Mouse (Mus musculus) hindbrain, embryonic 14.5 days (tissue): ENCODE data around the gene Ciita. TPM values are rescaled to one million over a fixed set of nuclear protein-coding genes. Genes with fewer than 3 reads are reported as not detected.

ENCODE experiments used
- ATAC-seq: fragments of 200-750 bp; cut with Nextera tagmentation; 2 replicates; pipeline ENCODE4 v1.8.0; 2017; ENCODE audit warnings: moderate number of reproducible peaks, mild to moderate bottlenecking, moderate TSS enrichment, moderate library complexity; ENCODE audit not compliant: low FRiP score
- DNase-seq: peaks from one replicate; pipeline ENCODE4 v3.0.0-alpha.2; 2015; ENCODE audit warnings: low spot score
- H3K27ac ChIP-seq: fragments of 300-500 bp; sonication (generic); 2 replicates; pipeline ENCODE4 v1.5.1; 2014; ENCODE audit warnings: mild to moderate bottlenecking, moderate library complexity
- H3K27me3 ChIP-seq: fragments of 300-500 bp; sonication (generic); 2 replicates; pipeline ENCODE4 v1.6.1; 2014; ENCODE audit warnings: mild to moderate bottlenecking, low read length, mixed read lengths; ENCODE audit not compliant: control insufficient read depth, insufficient read depth
- H3K36me3 ChIP-seq: fragments of 300-500 bp; sonication (generic); replicated peaks from 2 replicates; pipeline ENCODE4 v1.6.1; 2014; ENCODE audit not compliant: control insufficient read depth, insufficient read depth
- H3K4me1 ChIP-seq: fragments of 300-500 bp; sonication (generic); replicated peaks from 2 replicates; pipeline ENCODE4 v1.6.1; 2014; ENCODE audit warnings: antibody characterized with exemption, low read length, mixed read lengths; ENCODE audit not compliant: control insufficient read depth, insufficient read depth
- H3K4me2 ChIP-seq: fragments of 300-500 bp; sonication (generic); replicated peaks from 2 replicates; pipeline ENCODE4 v1.6.1; 2014; ENCODE audit warnings: mild to moderate bottlenecking, moderate library complexity
- H3K4me3 ChIP-seq: fragments of 300-500 bp; sonication (generic); replicated peaks from 2 replicates; pipeline ENCODE4 v1.5.1; 2014; ENCODE audit warnings: mild to moderate bottlenecking, low read length
- H3K9ac ChIP-seq: fragments of 300-500 bp; sonication (generic); 2 replicates; pipeline ENCODE4 v1.6.1; 2014
- H3K9me3 ChIP-seq: fragments of 300-500 bp; sonication (generic); 2 replicates; pipeline ENCODE4 v1.6.1; 2016; ENCODE audit warnings: low read length; ENCODE audit not compliant: control insufficient read depth
- WGBS: fragments of 180-500 bp; shearing (Covaris S2); extraction: QIAGEN DNeasy Blood & Tissue Kit; methylation state at CpG from one replicate; pipeline ENCODE4 v1.1.7; 2014; 5-methylcytosine and 5-hydroxymethylcytosine counted together
- polyA plus RNA-seq: library from polyadenylated mRNA; unstranded; fragments of >200 nt; fragmentation: Nextera tagmentation; extraction: Ambion mirVana; gene quantifications from 2 replicates; pipeline ENCODE4 v1.2.1, GENCODE M21; 2014

Ciita gene
- polyA plus RNA-seq, 1 experiment from 2014 or later: 0.62 TPM

DNA sequence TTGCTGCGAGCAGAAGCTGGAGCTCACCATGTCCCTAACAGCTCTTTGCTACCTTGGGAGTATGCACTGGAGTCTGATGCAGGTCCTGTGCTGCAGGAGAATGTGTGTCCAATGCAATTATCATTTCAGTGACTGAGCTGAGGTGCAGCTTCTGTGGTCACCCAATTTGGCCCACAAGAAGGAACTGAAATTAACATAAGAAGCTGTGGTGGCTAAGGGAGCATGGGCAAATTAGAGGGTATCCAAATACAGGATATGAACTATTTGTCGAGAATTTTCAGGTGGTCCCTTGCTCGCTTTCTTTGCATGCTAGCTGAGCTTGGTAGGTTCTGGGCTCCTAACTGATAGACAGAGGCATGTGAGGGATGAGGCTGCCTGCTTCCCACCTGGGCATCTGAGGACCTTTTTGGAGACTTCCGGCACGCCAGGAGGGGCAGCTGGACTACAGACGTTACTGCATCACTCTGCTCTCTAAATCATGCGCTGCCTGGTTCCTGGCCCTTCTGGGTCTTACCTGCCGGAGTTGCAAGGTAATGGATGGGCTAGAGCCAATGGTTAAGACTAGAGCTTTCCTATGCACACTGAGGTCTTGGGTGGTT is 8.1 kb downstream of the Ciita start:
- no peak overlapping the region for H3K27ac ChIP-seq
- H3K9me3 ChIP-seq: no peaks in the 10 kb centered on the region
- no peak overlapping the region for H3K4me3 ChIP-seq
- no peak overlapping the region for H3K9ac ChIP-seq
- peaks cover 12% of the 10 kb centered on the region; the same call in 1 of the 2 replicates for H3K27me3 ChIP-seq
- no peaks in the 10 kb centered on the region for H3K4me1 ChIP-seq
- DNase-seq (no peak), ATAC-seq (no peak)
- WGBS: 91% methylated on average over 8 of the region's 8 CpGs
- H3K36me3 ChIP-seq: no peaks in the 10 kb centered on the region
- no peak overlapping the region for H3K4me2 ChIP-seq

DNA sequence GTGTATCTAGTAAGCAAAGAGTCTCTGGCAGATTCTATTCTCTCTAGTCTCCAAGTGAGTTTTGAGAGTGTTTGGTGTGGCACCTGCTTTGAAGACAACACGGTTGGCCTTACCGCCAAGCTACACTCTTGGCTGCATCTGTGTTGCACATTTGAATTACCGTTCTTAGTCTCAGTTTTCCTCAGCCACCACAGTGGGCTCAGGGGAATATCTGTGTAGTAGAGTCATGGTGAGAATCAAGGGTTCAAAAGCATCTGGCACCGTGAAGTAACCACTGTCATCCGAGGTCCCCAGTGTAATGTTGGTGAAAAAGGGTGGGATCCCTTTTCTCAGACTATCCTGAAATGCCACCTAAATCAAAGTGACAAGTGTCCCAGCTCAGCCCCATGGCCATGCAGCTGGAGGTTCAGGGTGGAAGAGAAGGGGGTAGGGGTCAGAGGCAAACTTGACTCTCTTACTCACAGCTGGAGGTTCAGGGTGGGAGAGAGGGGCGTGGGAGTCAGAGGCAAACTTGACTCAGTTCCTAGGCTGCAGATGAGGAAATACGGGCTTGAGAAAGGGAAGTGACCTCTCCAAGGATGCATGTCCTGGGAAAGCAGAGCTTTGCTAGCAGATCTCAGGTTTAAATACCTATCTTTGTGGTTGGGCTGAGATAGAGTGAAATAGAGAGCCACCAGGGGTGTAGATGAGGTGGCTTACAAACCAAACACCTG is 9.1 kb downstream of the Ciita start:
- Histone ChIP-seq H3K4me1 (no peaks in the 10 kb centered on the region), H3K4me3 (no peak overlapping the region), H3K9me3 (no peaks in the 10 kb centered on the region), H3K27me3 (peaks cover 12% of the 10 kb centered on the region; the same call in 1 of the 2 replicates), H3K9ac (no peak overlapping the region), H3K27ac (no peak overlapping the region), H3K4me2 (no peak overlapping the region), H3K36me3 (no peaks in the 10 kb centered on the region)
- ATAC-seq (no peak), DNase-seq (no peak)
- 90% methylated on average over 7 of the region's 7 CpGs for WGBS

DNA sequence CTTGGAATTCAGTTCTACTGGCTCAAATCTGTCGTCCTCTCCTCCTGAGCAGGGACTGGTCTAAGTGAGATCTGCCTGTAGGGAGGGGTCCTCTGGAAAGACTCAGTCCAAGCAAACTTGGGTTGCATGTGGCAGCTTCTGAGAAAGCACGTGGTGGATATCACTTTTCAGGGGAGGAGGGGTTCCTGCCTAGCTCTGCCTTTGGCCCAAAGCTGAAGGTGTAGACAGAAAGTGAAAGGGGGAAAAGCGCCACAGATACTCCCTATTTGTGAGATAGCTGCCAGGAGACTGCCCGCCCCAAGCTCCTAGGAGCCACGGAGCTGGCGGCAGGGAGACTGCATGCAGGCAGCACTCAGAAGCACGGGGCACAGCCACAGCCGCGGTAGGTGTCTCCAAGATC is 9.6 kb downstream of the Ciita start:
- peak overlapping the region; percentile 35 for H3K4me2 ChIP-seq
- no peak overlapping the region for H3K9ac ChIP-seq
- H3K36me3 ChIP-seq: no peaks in the 10 kb centered on the region
- peaks cover 12% of the 10 kb centered on the region; the same call in 1 of the 2 replicates for H3K27me3 ChIP-seq
- no peak overlapping the region for H3K4me3 ChIP-seq
- ATAC-seq (no peak), DNase-seq (no peak)
- H3K27ac ChIP-seq: no peak overlapping the region
- H3K4me1 ChIP-seq: no peaks in the 10 kb centered on the region
- no peaks in the 10 kb centered on the region for H3K9me3 ChIP-seq
- 17% methylated on average over 9 of the region's 9 CpGs for WGBS

DNA sequence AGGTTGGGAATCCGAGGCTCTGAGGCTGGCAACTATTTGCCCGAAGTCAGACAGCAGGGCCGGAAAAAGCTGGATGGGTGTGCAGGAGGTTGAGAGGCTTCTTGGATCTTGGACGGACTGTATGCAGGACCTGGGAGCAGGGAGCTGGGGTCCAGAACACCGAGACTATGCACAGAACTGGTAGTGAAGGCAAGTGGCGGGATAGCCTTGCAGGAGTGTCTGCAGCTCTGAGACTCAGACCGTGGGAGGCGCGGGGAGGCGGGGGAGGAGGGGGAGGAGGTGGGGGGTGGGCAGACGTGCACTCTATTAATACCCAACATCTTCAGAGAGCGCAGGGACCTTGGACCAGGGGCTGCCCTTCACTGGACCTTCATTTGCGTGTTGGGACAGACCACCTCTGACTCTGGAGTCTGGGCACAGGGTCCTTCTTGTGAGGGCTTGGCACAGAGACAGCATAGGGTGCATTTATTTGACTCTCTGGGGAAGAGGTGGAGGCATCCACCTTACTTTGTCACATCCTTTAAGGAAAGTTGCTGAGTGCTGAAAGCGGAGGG is 10.1 kb downstream of the Ciita start:
- Histone ChIP-seq H3K9ac (no peak overlapping the region), H3K9me3 (no peaks in the 10 kb centered on the region), H3K27me3 (peaks cover 12% of the 10 kb centered on the region; the same call in 1 of the 2 replicates), H3K36me3 (no peaks in the 10 kb centered on the region), H3K4me1 (no peaks in the 10 kb centered on the region), H3K4me3 (no peak overlapping the region), H3K27ac (no peak overlapping the region), H3K4me2 (peak overlapping the region; percentile 35)
- 24% methylated on average over 12 of the region's 14 CpGs for WGBS
- DNase-seq: no peak
- ATAC-seq: no peak

DNA sequence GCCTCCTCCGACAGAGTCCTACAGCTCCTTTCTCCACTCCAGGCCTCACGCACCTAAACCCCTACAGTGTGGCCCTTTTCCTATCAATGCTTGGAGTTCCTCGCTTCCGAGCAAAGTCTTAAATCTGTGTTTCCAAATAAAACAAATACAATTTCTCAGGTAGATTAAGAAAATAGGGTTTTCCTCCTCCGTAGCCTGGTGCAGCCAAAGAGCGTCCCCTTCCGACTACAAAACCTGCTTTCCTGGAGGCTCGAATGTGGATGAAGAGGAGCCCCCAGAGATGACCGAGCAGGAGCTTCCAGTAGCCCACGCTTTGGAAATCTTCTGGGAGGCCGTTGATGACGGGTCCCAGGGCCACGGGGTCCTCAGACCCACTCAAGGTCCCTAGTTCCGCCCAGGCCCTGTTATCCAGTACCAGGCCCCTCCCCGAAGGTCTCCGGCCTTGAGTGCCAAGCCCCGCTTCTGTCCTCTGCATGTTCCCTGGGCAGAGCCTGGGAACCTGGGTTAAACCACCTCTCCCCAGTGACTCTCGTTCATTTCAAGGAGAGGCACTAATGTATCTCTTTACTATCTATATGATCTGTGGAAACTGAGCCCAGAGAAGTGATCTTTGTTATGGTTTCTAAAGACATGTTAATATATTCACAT is 10.8 kb downstream of the Ciita start:
- H3K27ac ChIP-seq: no peak overlapping the region
- ATAC-seq (no peak), DNase-seq (no peak)
- H3K4me3 ChIP-seq: no peak overlapping the region
- no peak overlapping the region for H3K4me2 ChIP-seq
- H3K4me1 ChIP-seq: no peaks in the 10 kb centered on the region
- no peaks in the 10 kb centered on the region for H3K36me3 ChIP-seq
- H3K9ac ChIP-seq: no peak overlapping the region
- no peaks in the 10 kb centered on the region for H3K9me3 ChIP-seq
- WGBS: 88% methylated on average over 18 of the region's 18 CpGs
- H3K27me3 ChIP-seq: peaks cover 12% of the 10 kb centered on the region; the same call in 1 of the 2 replicates

DNA sequence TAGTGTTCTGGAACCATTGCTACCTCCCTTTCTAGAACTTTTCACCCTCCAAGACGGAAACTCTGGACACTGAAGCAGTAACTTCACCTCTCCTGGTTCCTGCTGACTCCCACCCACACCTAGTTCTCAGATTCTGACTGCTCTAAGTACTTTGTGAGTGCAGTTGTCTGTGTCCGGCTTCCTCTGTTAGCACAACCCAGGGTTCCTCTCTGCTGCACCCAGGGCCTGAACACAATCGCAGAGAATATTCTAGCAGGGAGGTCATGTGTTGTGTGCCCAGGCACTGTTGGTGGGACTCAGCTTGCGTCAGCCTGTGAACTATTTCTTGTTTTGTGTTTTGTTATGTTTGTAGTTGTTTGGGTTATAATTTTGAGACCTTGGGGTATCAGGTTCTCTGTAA is 11.9 kb downstream of the Ciita start:
- Histone ChIP-seq H3K36me3 (no peaks in the 10 kb centered on the region), H3K9me3 (no peaks in the 10 kb centered on the region), H3K4me1 (no peaks in the 10 kb centered on the region), H3K4me2 (no peak overlapping the region), H3K9ac (no peak overlapping the region), H3K27ac (no peak overlapping the region), H3K4me3 (no peak overlapping the region), H3K27me3 (peaks cover 12% of the 10 kb centered on the region; the same call in 1 of the 2 replicates)
- DNase-seq: no peak
- 83% methylated on average over 4 of the region's 4 CpGs for WGBS
- ATAC-seq: no peak

DNA sequence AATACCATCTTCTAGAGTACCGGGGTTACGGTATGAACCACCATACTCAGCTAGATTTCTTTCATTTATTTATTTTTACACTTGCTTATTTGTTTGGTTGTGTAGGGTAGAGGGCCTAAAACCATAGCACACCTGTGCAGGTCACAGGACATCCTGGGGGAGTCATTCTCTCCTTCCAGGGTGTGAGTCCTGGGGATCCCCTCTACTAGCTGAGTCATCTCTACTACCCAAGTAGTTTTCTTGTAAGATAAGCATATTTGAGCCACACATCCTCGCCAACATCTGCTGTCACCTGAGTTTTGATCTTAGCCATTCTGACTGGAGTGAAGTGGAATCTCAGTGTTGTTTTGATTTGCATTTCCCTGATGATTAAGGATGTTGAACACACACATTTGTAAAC is 12.7 kb downstream of the Ciita start:
- H3K9me3 ChIP-seq: no peaks in the 10 kb centered on the region
- no peaks in the 10 kb centered on the region for H3K36me3 ChIP-seq
- H3K4me2 ChIP-seq: no peak overlapping the region
- H3K4me1 ChIP-seq: no peaks in the 10 kb centered on the region
- H3K4me3 ChIP-seq: no peak overlapping the region
- 98% methylated on average over 3 of the region's 3 CpGs for WGBS
- no peak overlapping the region for H3K9ac ChIP-seq
- H3K27me3 ChIP-seq: peaks cover 12% of the 10 kb centered on the region; the same call in 1 of the 2 replicates
- no peak overlapping the region for H3K27ac ChIP-seq
- ATAC-seq (no peak), DNase-seq (no peak)

DNA sequence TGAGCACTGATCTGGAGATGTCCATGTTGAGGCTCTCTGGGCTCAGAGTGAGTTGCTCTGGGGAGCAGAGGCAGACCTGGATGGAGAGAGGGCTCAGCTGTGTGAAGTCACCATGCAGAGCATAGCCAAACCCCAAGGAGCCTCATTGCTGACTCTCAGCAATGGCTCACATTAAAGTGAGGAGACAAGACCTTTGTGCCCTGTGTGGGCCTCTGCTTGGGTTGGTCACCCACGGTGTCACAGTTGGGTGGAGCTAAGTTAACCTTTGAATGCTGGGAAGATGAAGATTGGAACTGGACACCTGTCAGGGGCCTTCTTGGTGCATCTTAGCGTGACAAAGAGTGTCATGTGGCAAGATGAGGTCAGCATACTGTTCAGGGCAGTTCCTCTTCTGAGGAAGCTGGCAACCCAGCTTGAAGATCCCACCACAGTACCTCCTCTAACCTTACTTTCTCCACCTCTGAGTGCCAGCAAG is 16.0 kb downstream of the Ciita start:
- no peaks in the 10 kb centered on the region for H3K4me1 ChIP-seq
- ATAC-seq (no peak), DNase-seq (no peak)
- H3K4me3 ChIP-seq: no peak overlapping the region
- H3K9me3 ChIP-seq: no peaks in the 10 kb centered on the region
- H3K4me2 ChIP-seq: no peak overlapping the region
- H3K27me3 ChIP-seq: no peaks in the 10 kb centered on the region
- WGBS: 69% methylated on average over 2 of the region's 2 CpGs
- H3K27ac ChIP-seq: no peak overlapping the region
- H3K36me3 ChIP-seq: no peaks in the 10 kb centered on the region
- H3K9ac ChIP-seq: no peak overlapping the region

DNA sequence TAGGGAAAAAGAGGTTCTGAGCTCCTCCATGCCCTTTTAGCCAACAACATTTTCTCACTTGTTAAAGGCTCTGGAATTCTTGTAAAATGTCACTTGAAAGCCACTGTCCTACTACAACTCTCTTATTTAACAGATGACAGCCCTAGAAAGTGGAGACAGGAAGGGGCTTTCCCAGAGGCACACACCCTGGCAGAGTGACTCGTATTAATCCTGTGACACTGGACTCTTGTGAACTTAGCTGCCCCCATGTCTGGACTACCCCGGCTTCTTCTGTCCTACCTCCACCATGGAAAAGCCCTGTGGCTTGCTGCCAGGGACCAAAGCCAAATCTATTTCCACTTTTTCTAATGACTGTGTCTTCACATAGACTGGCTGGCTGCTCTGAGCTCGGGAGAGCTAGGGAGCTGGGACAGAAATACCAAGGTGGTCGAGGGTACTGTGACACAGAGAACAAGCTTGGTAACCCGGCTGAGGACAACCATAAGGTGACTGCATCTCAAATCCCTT is 18.3 kb downstream of the Ciita start:
- DNase-seq: no peak
- Histone ChIP-seq H3K27me3 (no peaks in the 10 kb centered on the region), H3K4me2 (no peak overlapping the region), H3K9ac (no peak overlapping the region), H3K4me1 (no peaks in the 10 kb centered on the region), H3K36me3 (no peaks in the 10 kb centered on the region), H3K27ac (no peak overlapping the region), H3K4me3 (no peak overlapping the region), H3K9me3 (no peaks in the 10 kb centered on the region)
- no peak for ATAC-seq
- WGBS: 63% methylated on average over 5 of the region's 5 CpGs
